8 mouse cellular contexts compared by ENCODE assay signal in the genomic region with DNA sequence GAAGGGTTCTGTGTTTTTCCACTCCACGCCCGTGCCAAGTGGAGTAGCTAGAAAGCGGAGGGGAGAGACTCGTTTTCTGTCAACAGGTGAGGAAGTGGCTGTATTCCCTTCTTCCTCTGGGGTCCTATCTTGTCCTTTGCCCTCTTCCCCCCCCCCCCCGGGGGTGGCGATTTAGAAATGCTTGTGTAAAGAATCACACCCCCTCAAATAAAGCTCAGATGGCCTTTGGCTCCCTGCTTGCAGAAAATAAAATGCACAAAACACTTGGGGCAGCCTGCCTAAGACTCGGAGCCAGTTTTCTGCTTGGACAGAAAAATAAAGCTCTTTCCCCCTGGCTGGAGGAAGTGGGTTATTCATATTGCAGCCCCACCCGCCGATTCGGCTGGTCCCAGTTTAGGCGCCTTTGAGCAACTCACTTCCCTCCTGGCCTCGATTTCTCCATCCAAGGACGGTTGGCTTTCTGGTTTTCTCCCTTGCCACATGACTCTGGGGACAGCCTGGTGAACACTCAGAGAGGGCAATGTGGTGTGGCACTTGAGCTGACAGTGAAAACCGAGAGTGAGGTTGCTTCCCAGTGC. TPM values are rescaled to one million over a fixed set of nuclear protein-coding genes. Genes with fewer than 3 reads are reported as not detected.
A peak's percentile ranks its signal among the peaks of the same experiment; 100 is the strongest.
DNase-seq lines count a peak whose midpoint lies in the region; ATAC-seq and TF ChIP-seq lines count a peak whose summit lies in the region.

No protein-coding gene starts in this region.

- H3K4me3 ChIP-seq in spleen, adult 2 months (ENCODE audit: extremely low read depth, insufficient read depth, insufficient read length), result peak overlapping the region; percentile 83; the same call in 1 of the 2 replicates
- H3K4me3 ChIP-seq in forebrain, embryonic 13.5 days, result peak overlapping the region; percentile 43
- peak overlapping the region; percentile 41 for H3K4me3 ChIP-seq in hindbrain, embryonic 13.5 days
- H3K4me3 ChIP-seq in olfactory bulb, adult 2 months (ENCODE audit: insufficient read depth, low read depth, low read length), result peak overlapping the region; percentile 49

- ATAC-seq in forebrain, embryonic 13.5 days, result no peak
- ATAC-seq in hindbrain, embryonic 13.5 days (ENCODE audit: low FRiP score), result no peak

- no peak for DNase-seq in spleen, adult 2 months (ENCODE audit: low read depth in 1 of 2, low spot score in 2 of 2)
- DNase-seq in spleen, adult 18-20 months, result no peak
- DNase-seq in lung, adult 18-20 months, result peak; percentile 61 to 62
- no peak for DNase-seq in cerebellum, adult 18-20 months
- DNase-seq in retina, embryonic 14.5 days (ENCODE audit: low spot score), result no peak

- H3K4me1 ChIP-seq in spleen, adult 2 months (ENCODE audit: control insufficient read depth, insufficient read depth, insufficient read length), result peaks cover 4% of the 10 kb centered on the region; the same call in 1 of the 2 replicates
- peaks cover 33% of the 10 kb centered on the region for H3K4me1 ChIP-seq in forebrain, embryonic 13.5 days
- peaks cover 55% of the 10 kb centered on the region for H3K4me1 ChIP-seq in hindbrain, embryonic 13.5 days (replicated peaks)
- peaks cover 11% of the 10 kb centered on the region for H3K4me1 ChIP-seq in olfactory bulb, adult 2 months (ENCODE audit: control insufficient read depth, insufficient read depth, low read length)

- WGBS in spleen, adult 2 months, result 5% methylated on average over 14 of the region's 14 CpGs
- WGBS in forebrain, embryonic 13.5 days, result 40% methylated on average over 13 of the region's 14 CpGs
- WGBS in hindbrain, embryonic 13.5 days, result 39% methylated on average over 14 of the region's 14 CpGs
- 20% methylated on average over 14 of the region's 14 CpGs for WGBS in olfactory bulb, adult 2 months

- no peaks in the 10 kb centered on the region for H3K27me3 ChIP-seq in spleen, adult 2 months (ENCODE audit: control insufficient read depth, insufficient read depth, low read length)
- peaks cover 12% of the 10 kb centered on the region; the same call in 1 of the 2 replicates for H3K27me3 ChIP-seq in forebrain, embryonic 13.5 days
- peaks cover 13% of the 10 kb centered on the region; the same call in 1 of the 2 replicates for H3K27me3 ChIP-seq in hindbrain, embryonic 13.5 days

- TF ChIP-seq POLR2A in spleen, adult 2 months (IDR thresholded peaks at IDR 0.05; ENCODE audit: low read depth, low read length), result no peak
- no peak for TF ChIP-seq POLR2A in olfactory bulb, adult 2 months (IDR thresholded peaks at IDR 0.05; ENCODE audit: insufficient read depth, low read depth, low read length)

- no peak overlapping the region for H3K9ac ChIP-seq in forebrain, embryonic 13.5 days
- H3K9ac ChIP-seq in hindbrain, embryonic 13.5 days, result no peak overlapping the region

- TF ChIP-seq CTCF in spleen, adult 2 months (IDR thresholded peaks at IDR 0.05; ENCODE audit: extremely low read depth, insufficient read depth, insufficient read length, insufficient replicate concordance), result no peak
- no peak for TF ChIP-seq CTCF in olfactory bulb, adult 2 months (IDR thresholded peaks at IDR 0.05; ENCODE audit: insufficient read depth, low read depth, low read length)

- H3K9me3 ChIP-seq in forebrain, embryonic 13.5 days (replicated peaks), result no peaks in the 10 kb centered on the region
- no peaks in the 10 kb centered on the region for H3K9me3 ChIP-seq in hindbrain, embryonic 13.5 days

- peak overlapping the region; percentile 73 for H3K27ac ChIP-seq in spleen, adult 2 months (ENCODE audit: insufficient read depth, low read length)
- H3K27ac ChIP-seq in forebrain, embryonic 13.5 days, result no peak overlapping the region
- no peak overlapping the region for H3K27ac ChIP-seq in hindbrain, embryonic 13.5 days
- H3K27ac ChIP-seq in olfactory bulb, adult 2 months (ENCODE audit: insufficient read depth, low read depth, low read length), result no peak overlapping the region

- H3K36me3 ChIP-seq in spleen, adult 2 months (ENCODE audit: control insufficient read depth, insufficient read depth, low read length), result no peaks in the 10 kb centered on the region; the same call in 1 of the 2 replicates
- no peaks in the 10 kb centered on the region for H3K36me3 ChIP-seq in forebrain, embryonic 13.5 days (ENCODE audit: poor library complexity, severe bottlenecking)
- H3K36me3 ChIP-seq in hindbrain, embryonic 13.5 days, result no peaks in the 10 kb centered on the region

- peak overlapping the region; percentile 65 for H3K4me2 ChIP-seq in forebrain, embryonic 13.5 days
- H3K4me2 ChIP-seq in hindbrain, embryonic 13.5 days, result peak overlapping the region; percentile 63

RNA-seq across cellular contexts. Expression of a gene that starts 0.8 kb away (rescaled TPM):
- polyA plus RNA-seq in spleen, adult 2 months (2012; rRNA removed), result 52.0 and 56.4 TPM in 2 replicates
- polyA plus RNA-seq in forebrain, embryonic 13.5 days (2015; fragmentation: Nextera tagmentation; extraction: Ambion mirVana), result 2.1 and 2.5 TPM in 2 replicates
- polyA plus RNA-seq in hindbrain, embryonic 13.5 days (2015; fragmentation: Nextera tagmentation; extraction: Ambion mirVana), result 2.5 and 4.1 TPM in 2 replicates
- polyA plus RNA-seq in olfactory bulb, adult 2 months (2012; ENCODE audit: insufficient read depth, insufficient read length, low replicate concordance, missing spikeins), result not detected in 2 replicates

RNA-seq across cellular contexts. Expression of a gene that starts 8.3 kb away (rescaled TPM):
- polyA plus RNA-seq in spleen, adult 2 months (2012; rRNA removed), result 34.7 and 35.6 TPM in 2 replicates
- polyA plus RNA-seq in forebrain, embryonic 13.5 days (2015; fragmentation: Nextera tagmentation; extraction: Ambion mirVana), result 22.8 and 22.9 TPM in 2 replicates
- polyA plus RNA-seq in hindbrain, embryonic 13.5 days (2015; fragmentation: Nextera tagmentation; extraction: Ambion mirVana), result 31.8 and 32.3 TPM in 2 replicates
- not detected in 2 replicates for polyA plus RNA-seq in olfactory bulb, adult 2 months (2012; ENCODE audit: insufficient read depth, insufficient read length, low replicate concordance, missing spikeins)

RNA-seq across cellular contexts. Expression of a gene that starts 35.4 kb away (rescaled TPM):
- polyA plus RNA-seq in spleen, adult 2 months (2012; rRNA removed), result not detected in 2 replicates
- not detected in 2 replicates for polyA plus RNA-seq in forebrain, embryonic 13.5 days (2015; fragmentation: Nextera tagmentation; extraction: Ambion mirVana)
- not detected in 2 replicates for polyA plus RNA-seq in hindbrain, embryonic 13.5 days (2015; fragmentation: Nextera tagmentation; extraction: Ambion mirVana)
- polyA plus RNA-seq in olfactory bulb, adult 2 months (2012; ENCODE audit: insufficient read depth, insufficient read length, low replicate concordance, missing spikeins), result not detected in 2 replicates

RNA-seq across cellular contexts. Expression of a gene that starts 39.1 kb away (rescaled TPM):
- 4.0 and 4.6 TPM in 2 replicates for polyA plus RNA-seq in spleen, adult 2 months (2012; rRNA removed)
- 4.8 and 5.1 TPM in 2 replicates for polyA plus RNA-seq in forebrain, embryonic 13.5 days (2015; fragmentation: Nextera tagmentation; extraction: Ambion mirVana)
- polyA plus RNA-seq in hindbrain, embryonic 13.5 days (2015; fragmentation: Nextera tagmentation; extraction: Ambion mirVana), result 6.4 and 6.7 TPM in 2 replicates
- not detected in 2 replicates for polyA plus RNA-seq in olfactory bulb, adult 2 months (2012; ENCODE audit: insufficient read depth, insufficient read length, low replicate concordance, missing spikeins)

Comparison
In these comparisons a context has a peak if more than half of its experiments do, and no peak if none do; other contexts are left out.
1. DNase-seq: peak in lung, adult 18-20 months (2 of 2); none in spleen, adult 2 months (0 of 2), spleen, adult 18-20 months (0 of 2), cerebellum, adult 18-20 months (0 of 2) and retina, embryonic 14.5 days (single experiment).
2. Peak in every context shown above with its lines, with median percentiles within 50 percentile points of each other: H3K4me3 ChIP-seq.